Mouse (Mus musculus) MEL (cell line): Measurements from ENCODE around the gene Nipbl. TPM values are rescaled to one million over a fixed set of nuclear protein-coding genes. Genes with fewer than 3 reads are reported as not detected.

Source experiments
- DNase-seq: peaks from one replicate; pipeline ENCODE4 v3.0.0; 2011; ENCODE audit warnings: low read depth, low spot score
- H3K27ac ChIP-seq: 2 replicates; pipeline ENCODE4 v1.5.1; 2012; ENCODE audit warnings: low read depth, mild to moderate bottlenecking, control low read depth, low read length, moderate library complexity; ENCODE audit not compliant: control insufficient read depth
- H3K27me3 ChIP-seq, 2 experiments: fragments of 150-350 bp in 1 of 2; sonication (generic) in 1 of 2; 2 replicates each; pipeline ENCODE4 v1.6.1; 2012; ENCODE audit warnings: low read length in 2 of 2, mild to moderate bottlenecking in 2 of 2, improper control_type of control experiment in 1 of 2, moderate library complexity in 1 of 2; ENCODE audit not compliant: insufficient read depth in 2 of 2, control insufficient read depth in 1 of 2
- H3K36me3 ChIP-seq, 2 experiments: 2 replicates each; pipeline ENCODE4 v1.6.1; 2012 to 2014; ENCODE audit warnings: low read length in 2 of 2, improper control_type of control experiment in 1 of 2, inconsistent platforms in 1 of 2, mild to moderate bottlenecking in 1 of 2; ENCODE audit not compliant: insufficient read depth in 2 of 2, control insufficient read depth in 1 of 2
- H3K4me1 ChIP-seq, 2 experiments: fragments of 150-350 bp in 1 of 2; sonication (generic) in 1 of 2; 2 replicates each; pipeline ENCODE4 v1.6.1; 2012; ENCODE audit warnings: low read length in 2 of 2, improper control_type of control experiment in 1 of 2, mild to moderate bottlenecking in 1 of 2; ENCODE audit not compliant: insufficient read depth in 2 of 2, control insufficient read depth in 1 of 2
- H3K4me3 ChIP-seq, 2 experiments: fragments of 150-350 bp in 1 of 2; sonication (generic) in 1 of 2; 2 replicates each; pipeline ENCODE4 v1.5.1; 2012; ENCODE audit warnings: low read depth in 2 of 2, low read length in 2 of 2, mild to moderate bottlenecking in 2 of 2, moderate library complexity in 2 of 2, control low read depth in 1 of 2, improper control_type of control experiment in 1 of 2; ENCODE audit not compliant: control insufficient read depth in 1 of 2, insufficient read depth in 1 of 2
- H3K79me2 ChIP-seq: 2 replicates; pipeline ENCODE4 v1.6.1; 2012; ENCODE audit warnings: mild to moderate bottlenecking, low read length, moderate library complexity; ENCODE audit not compliant: control insufficient read depth, poor library complexity, insufficient read depth
- H3K9ac ChIP-seq: 2 replicates; pipeline ENCODE4 v1.6.1; 2012; ENCODE audit warnings: low read depth, mild to moderate bottlenecking, control low read depth, low read length, moderate library complexity; ENCODE audit not compliant: control insufficient read depth, poor library complexity, severe bottlenecking
- H3K9me3 ChIP-seq: fragments of 150-350 bp; sonication (generic); replicated peaks from 2 replicates; pipeline ENCODE4 v1.6.1; 2012; ENCODE audit warnings: mild to moderate bottlenecking, low read length, improper control_type of control experiment, moderate library complexity; ENCODE audit not compliant: insufficient read depth
- BHLHE40 ChIP-seq: IDR thresholded peaks from 2 replicates; pipeline ENCODE4 v1.6.1; 2012; ENCODE audit warnings: low read depth, mild to moderate bottlenecking, inconsistent platforms, low read length, improper control_type of control experiment, borderline replicate concordance
- CHD1 ChIP-seq: IDR thresholded peaks from 2 replicates; pipeline ENCODE4 v1.6.1; 2012; ENCODE audit warnings: low read depth, mild to moderate bottlenecking, inconsistent platforms, low read length, improper control_type of control experiment
- CHD2 ChIP-seq: IDR thresholded peaks from 2 replicates; pipeline ENCODE4 v1.6.1; 2011; ENCODE audit warnings: low read length, improper control_type of control experiment
- CTCF ChIP-seq, 3 experiments: IDR thresholded peaks in 2 of 3; conservative IDR thresholded peaks in 1 of 3; 2 replicates each; pipeline ENCODE4 v1.5.1; 2011 to 2012; ENCODE audit warnings: low read length in 3 of 3, low read depth in 2 of 3, mild to moderate bottlenecking in 2 of 3, improper control_type of control experiment in 1 of 3, inconsistent platforms in 1 of 3, mixed read lengths in 1 of 3, moderate library complexity in 1 of 3; ENCODE audit not compliant: control insufficient read depth in 1 of 3, insufficient read depth in 1 of 3, poor library complexity in 1 of 3, severe bottlenecking in 1 of 3
- E2F4 ChIP-seq: IDR thresholded peaks from 2 replicates; pipeline ENCODE4 v1.6.1; 2011; ENCODE audit warnings: low read depth, low read length, improper control_type of control experiment, borderline replicate concordance
- ELF1 ChIP-seq: IDR thresholded peaks from 2 replicates; pipeline ENCODE4 v1.6.1; 2014; ENCODE audit warnings: low read depth, mild to moderate bottlenecking, inconsistent platforms, low read length, improper control_type of control experiment, moderate library complexity
- EP300 ChIP-seq, 2 experiments: IDR thresholded peaks; 2 replicates each; pipeline ENCODE4 v1.6.1; 2011; ENCODE audit warnings: improper control_type of control experiment in 2 of 2, low read length in 2 of 2, low read depth in 1 of 2, mild to moderate bottlenecking in 1 of 2
- ETS1 ChIP-seq: IDR thresholded peaks from 2 replicates; pipeline ENCODE4 v1.6.1; 2012; ENCODE audit warnings: low read depth, mild to moderate bottlenecking, inconsistent platforms, low read length, improper control_type of control experiment, moderate library complexity
- GABPA ChIP-seq: IDR thresholded peaks from 2 replicates; pipeline ENCODE4 v1.6.1; 2012; ENCODE audit warnings: low read depth, mild to moderate bottlenecking, inconsistent platforms, low read length, improper control_type of control experiment, moderate library complexity
- GATA1 ChIP-seq: IDR thresholded peaks from 2 replicates; pipeline ENCODE4 v1.6.1; 2011; ENCODE audit warnings: low read depth, low read length, improper control_type of control experiment
- HCFC1 ChIP-seq: IDR thresholded peaks from 2 replicates; pipeline ENCODE4 v1.6.1; 2012; ENCODE audit warnings: low read depth, mild to moderate bottlenecking, inconsistent platforms, low read length, improper control_type of control experiment, moderate library complexity
- JUND ChIP-seq: IDR thresholded peaks from 2 replicates; pipeline ENCODE4 v1.6.1; 2011; ENCODE audit warnings: low read depth, mild to moderate bottlenecking, improper control_type of control experiment, low read length
- KAT2A ChIP-seq: conservative IDR thresholded peaks from 2 replicates; pipeline ENCODE4 v1.6.1; 2012; ENCODE audit warnings: low read depth, low read length, improper control_type of control experiment, inconsistent platforms
- MAFK ChIP-seq: IDR thresholded peaks from 2 replicates; pipeline ENCODE4 v1.6.1; 2011; ENCODE audit warnings: low read depth, mild to moderate bottlenecking, low read length, improper control_type of control experiment, borderline replicate concordance
- MAX ChIP-seq: IDR thresholded peaks from 2 replicates; pipeline ENCODE4 v1.6.1; 2011; ENCODE audit warnings: low read length, improper control_type of control experiment
- MEF2A ChIP-seq: IDR thresholded peaks from 2 replicates; pipeline ENCODE4 v1.6.1; 2014; ENCODE audit warnings: low read depth, mild to moderate bottlenecking, inconsistent platforms, low read length, improper control_type of control experiment; ENCODE audit not compliant: poor library complexity, insufficient replicate concordance, severe bottlenecking; ENCODE audit errors: extremely low read depth
- MXI1 ChIP-seq: IDR thresholded peaks from 2 replicates; pipeline ENCODE4 v1.6.1; 2011; ENCODE audit warnings: mild to moderate bottlenecking, low read depth, low read length, improper control_type of control experiment
- MYB ChIP-seq: IDR thresholded peaks from 2 replicates; pipeline ENCODE4 v1.6.1; 2011; ENCODE audit warnings: mild to moderate bottlenecking, low read depth, low read length, improper control_type of control experiment
- MYC ChIP-seq: IDR thresholded peaks from 2 replicates; pipeline ENCODE4 v1.6.1; 2011; ENCODE audit warnings: low read depth, mild to moderate bottlenecking, low read length, improper control_type of control experiment, moderate library complexity
- NELFE ChIP-seq: IDR thresholded peaks from 2 replicates; pipeline ENCODE4 v1.6.1; 2011; ENCODE audit warnings: low read depth, low read length, improper control_type of control experiment
- POLR2A ChIP-seq, 2 experiments: IDR thresholded peaks; 2 replicates each; pipeline ENCODE4 v1.6.1; 2011 to 2012; ENCODE audit warnings: low read length in 2 of 2, mild to moderate bottlenecking in 2 of 2, control low read depth in 1 of 2, improper control_type of control experiment in 1 of 2, low read depth in 1 of 2, moderate library complexity in 1 of 2; ENCODE audit not compliant: control insufficient read depth in 1 of 2, insufficient read depth in 1 of 2, poor library complexity in 1 of 2
- POLR2AphosphoS2 ChIP-seq: IDR thresholded peaks from 2 replicates; pipeline ENCODE4 v1.6.1; 2011; ENCODE audit warnings: low read length, improper control_type of control experiment
- POLR2AphosphoS5 ChIP-seq: IDR thresholded peaks from 2 replicates; pipeline ENCODE4 v1.6.1; 2012; ENCODE audit warnings: low read depth, borderline replicate concordance, mild to moderate bottlenecking, inconsistent platforms, low read length, moderate library complexity, mixed read lengths
- RAD21 ChIP-seq: IDR thresholded peaks from 2 replicates; pipeline ENCODE4 v1.6.1; 2011; ENCODE audit warnings: mild to moderate bottlenecking, low read depth, low read length, improper control_type of control experiment
- RCOR1 ChIP-seq: IDR thresholded peaks from 2 replicates; pipeline ENCODE4 v1.6.1; 2012; ENCODE audit warnings: low read depth, mild to moderate bottlenecking, inconsistent platforms, low read length, improper control_type of control experiment
- SIN3A ChIP-seq: IDR thresholded peaks from 2 replicates; pipeline ENCODE4 v1.6.1; 2012; ENCODE audit warnings: low read length, improper control_type of control experiment, inconsistent platforms
- SMC3 ChIP-seq: IDR thresholded peaks from 2 replicates; pipeline ENCODE4 v1.6.1; 2011; ENCODE audit warnings: low read depth, low read length, improper control_type of control experiment
- TAL1 ChIP-seq: IDR thresholded peaks from 2 replicates; pipeline ENCODE4 v1.6.1; 2012; ENCODE audit warnings: mild to moderate bottlenecking, inconsistent platforms, low read length, moderate library complexity, mixed read lengths
- TBP ChIP-seq: IDR thresholded peaks from 2 replicates; pipeline ENCODE4 v1.8.0; 2011; ENCODE audit warnings: low read depth, low read length, improper control_type of control experiment
- TCF12 ChIP-seq: IDR thresholded peaks from 2 replicates; pipeline ENCODE4 v1.6.1; 2014; ENCODE audit warnings: low read depth, mild to moderate bottlenecking, inconsistent platforms, low read length, improper control_type of control experiment, moderate library complexity
- UBTF ChIP-seq: IDR thresholded peaks from 2 replicates; pipeline ENCODE4 v1.6.1; 2012; ENCODE audit warnings: low read depth, mild to moderate bottlenecking, inconsistent platforms, low read length, improper control_type of control experiment, moderate library complexity, borderline replicate concordance; ENCODE audit not compliant: insufficient read depth
- USF2 ChIP-seq, 2 experiments: IDR thresholded peaks; 2 replicates each; pipeline ENCODE4 v1.6.1; 2011 to 2012; ENCODE audit warnings: improper control_type of control experiment in 2 of 2, low read length in 2 of 2, borderline replicate concordance in 1 of 2, inconsistent platforms in 1 of 2, low read depth in 1 of 2, mild to moderate bottlenecking in 1 of 2; ENCODE audit not compliant: insufficient read depth in 1 of 2
- ZC3H11A ChIP-seq: IDR thresholded peaks from 2 replicates; pipeline ENCODE4 v1.6.1; 2012; ENCODE audit warnings: low read depth, mild to moderate bottlenecking, inconsistent platforms, low read length, improper control_type of control experiment
- ZMIZ1 ChIP-seq: IDR thresholded peaks from 2 replicates; pipeline ENCODE4 v1.6.1; 2012; ENCODE audit warnings: low read depth, mild to moderate bottlenecking, inconsistent platforms, low read length, improper control_type of control experiment, moderate library complexity
- polyA plus RNA-seq, 2 experiments: library from polyadenylated mRNA; stranded (reverse) in 1 of 2; unstranded in 1 of 2; fragments of >175 nt in 1 of 2; fragments of >200 nt in 1 of 2; gene quantifications; 2 replicates each; pipeline versions ENCODE4 v1.2.1 to v1.2.4; 2012; ENCODE audit warnings: low replicate concordance in 2 of 2, low read depth in 1 of 2; ENCODE audit not compliant: insufficient read length in 2 of 2, insufficient read depth in 1 of 2, missing spikeins in 1 of 2
- total RNA-seq: library from RNA; depleted of rRNA; stranded (reverse); fragments of 300-350 nt; gene quantifications from 2 replicates; pipeline ENCODE4 v1.2.3, GENCODE M21; 2012; rRNA removed

The Nipbl gene
- total RNA-seq (21.8 and 26.4 TPM in 2 replicates), polyA plus RNA-seq (10 to 100 TPM; 35.6 to 66.3 TPM)

GRCm38 (mm10) chr15:8443926-8444889 lies at the start of gene Nipbl:
TSS of gene Nipbl (minus strand) at chr15:8444463.
- Histone ChIP-seq H3K36me3 (peaks cover 0 to 9% of the 10 kb centered on the region in 2 experiments; a peak in 3 of 4 replicates), H3K27ac (peak within 1 kb of the TSS; percentile 91), H3K79me2 (peaks cover 55% of the 10 kb centered on the region), H3K9ac (peak within 1 kb of the TSS; percentile 99), H3K27me3 (no peaks in the 10 kb centered on the region), H3K9me3 (no peaks in the 10 kb centered on the region), H3K4me3 (peak within 1 kb of the TSS; percentile 86 to 90), H3K4me1 (peaks cover 3 to 27% of the 10 kb centered on the region in 2 experiments)
- DNase-seq, result peak; percentile 98
- TF ChIP-seq MYB (no peak), SMC3 (no peak), USF2 (IDR thresholded peaks at IDR 0.05; ENCODE audit: borderline replicate concordance in 1 of 2, insufficient read depth in 1 of 2, low read depth in 1 of 2, low read length in 2 of 2) (no peak), RAD21 (no peak), POLR2A (IDR thresholded peaks at IDR 0.05; ENCODE audit: control insufficient read depth in 1 of 2, insufficient read depth in 1 of 2, low read depth in 1 of 2, low read length in 2 of 2, poor library complexity in 1 of 2) (peak; percentile 63 to 81), CHD1 (no peak), KAT2A (peak; percentile 42; the same call in 1 of the 2 replicates), E2F4 (0 out of 2 replicates have a peak, but pooled peaks have one; percentile 57), CTCF (IDR thresholded peaks at IDR 0.05 in 2 of 3, conservative IDR thresholded peaks at IDR 0.05 in 1 of 3; ENCODE audit: control insufficient read depth in 1 of 3, insufficient read depth in 1 of 3, low read depth in 2 of 3, low read length in 3 of 3, poor library complexity in 1 of 3, severe bottlenecking in 1 of 3) (no peak; a peak in 1 of 6 replicates), MAFK (no peak), EP300 (IDR thresholded peaks at IDR 0.05; ENCODE audit: low read depth in 1 of 2, low read length in 2 of 2) (peak; percentile 11 to 33; a peak in 2 of 4 replicates), NELFE (peak; percentile 32), BHLHE40 (no peak), CHD2 (no peak), MXI1 (peak; percentile 15; the same call in 1 of the 2 replicates), TCF12 (peak; percentile 54; the same call in 1 of the 2 replicates), MAX (peak; percentile 8; the same call in 1 of the 2 replicates), UBTF (no peak), RCOR1 (no peak), GATA1 (no peak), MYC (no peak), JUND (no peak), POLR2AphosphoS5 (no peak), TAL1 (no peak), MEF2A (no peak), ZMIZ1 (0 out of 2 replicates have a peak, but pooled peaks have one; percentile 32), TBP (peak; percentile 63; the same call in 1 of the 2 replicates), POLR2AphosphoS2 (no peak), ELF1 (peak; percentile 79), ZC3H11A (no peak), HCFC1 (peak; percentile 80), ETS1 (peak; percentile 71), SIN3A (peak; percentile 5), GABPA (no peak)
